Mouse (Mus musculus): ENCODE measurements around the gene 4930470P17Rik.

- TF ChIP-seq CTCF (IDR thresholded peaks at IDR 0.05; ENCODE audit: low read depth, low read length) = no peak
- TF ChIP-seq POLR2A (IDR thresholded peaks at IDR 0.05; ENCODE audit: borderline replicate concordance, low read depth, low read length) = no peak
Observed at GRCm38 (mm10) chr2:170618862-170619492, 17.2 kb upstream of the 4930470P17Rik start.

All from bone marrow macrophage, adult 2 months (primary cell).